Mouse (Mus musculus) macrophage (primary cell): ENCODE data around the gene Eno2. TPM values are rescaled to one million over a fixed set of nuclear protein-coding genes. Genes with fewer than 3 reads are reported as not detected.

Source experiments
- H3K27ac ChIP-seq: fragments of 350-480 bp; formaldehyde crosslinking; 2 replicates; pipeline ENCODE4 v1.9.0; 2021
- H3K36me3 ChIP-seq: fragments of 350-480 bp; formaldehyde crosslinking; 2 replicates; pipeline ENCODE4 v1.9.0; 2021; ENCODE audit errors: inconsistent target
- H3K4me3 ChIP-seq: fragments of 350-480 bp; formaldehyde crosslinking; 2 replicates; pipeline ENCODE4 v1.9.0; 2021; ENCODE audit errors: inconsistent target
- H3K79me2 ChIP-seq: fragments of 350-480 bp; formaldehyde crosslinking; 2 replicates; pipeline ENCODE4 v1.9.0; 2021; ENCODE audit errors: inconsistent target
- WGBS: methylation state at CpG from one replicate; pipeline ENCODE4 v1.1.7; 2026; ENCODE audit warnings: inconsistent platforms; ENCODE audit not compliant: missing documents; 5-methylcytosine and 5-hydroxymethylcytosine counted together
- polyA plus RNA-seq: library from polyadenylated mRNA; stranded (reverse); fragments of 250-400 nt; gene quantifications from 3 replicates; pipeline ENCODE4 v1.2.4, GENCODE M21; 2018; ENCODE audit warnings: inconsistent platforms

Eno2 gene
- polyA plus RNA-seq, 1 experiment from 2014 or later = 6.7 TPM

GRCm38 (mm10) chr6:124765951-124766350 lies 3.5 kb downstream of the Eno2 start:
- no peak overlapping the region for H3K27ac ChIP-seq
- no peaks in the 10 kb centered on the region for H3K36me3 ChIP-seq
- no peaks in the 10 kb centered on the region for H3K79me2 ChIP-seq
- no peak overlapping the region for H3K4me3 ChIP-seq
- WGBS = 98% methylated on average over 7 of the region's 7 CpGs

- Histone ChIP-seq H3K4me3 (no peak overlapping the region), H3K27ac (no peak overlapping the region), H3K36me3 (no peaks in the 10 kb centered on the region), H3K79me2 (peaks cover 16% of the 10 kb centered on the region; the same call in 1 of the 2 replicates)
- 3% methylated on average over 5 of the region's 5 CpGs for WGBS
These were observed 10.2 kb downstream of the Eno2 start for GRCm38 (mm10) chr6:124759259-124759658.

GRCm38 (mm10) chr6:124758849-124759232 lies 10.6 kb downstream of the Eno2 start:
- peaks cover 20% of the 10 kb centered on the region; the same call in 1 of the 2 replicates for H3K79me2 ChIP-seq
- no peak overlapping the region for H3K27ac ChIP-seq
- no peaks in the 10 kb centered on the region for H3K36me3 ChIP-seq
- WGBS = 59% methylated on average over 2 of the region's 2 CpGs
- no peak overlapping the region for H3K4me3 ChIP-seq

- no peak overlapping the region for H3K27ac ChIP-seq
These were observed 11.3 kb downstream of the Eno2 start for GRCm38 (mm10) chr6:124757909-124758848.

GRCm38 (mm10) chr6:124757351-124757880 lies 12.1 kb downstream of the Eno2 start:
- H3K27ac ChIP-seq = no peak overlapping the region
- peak overlapping the region; percentile 34 for H3K4me3 ChIP-seq
- 39% methylated on average over 5 of the region's 5 CpGs for WGBS

More at GRCm38 (mm10) chr6:124757909-124758848, 11.3 kb downstream of the Eno2 start:
- 82% methylated on average over 5 of the region's 5 CpGs for WGBS
- Histone ChIP-seq H3K36me3 (no peaks in the 10 kb centered on the region), H3K79me2 (peaks cover 27% of the 10 kb centered on the region; the same call in 1 of the 2 replicates), H3K4me3 (no peak overlapping the region)

GRCm38 (mm10) chr6:124756652-124757350 lies 12.7 kb downstream of the Eno2 start:
- H3K36me3 ChIP-seq = no peaks in the 10 kb centered on the region
- WGBS = 2% methylated on average over 32 of the region's 54 CpGs
- no peak overlapping the region for H3K27ac ChIP-seq

More at GRCm38 (mm10) chr6:124757351-124757880, 12.1 kb downstream of the Eno2 start:
- Histone ChIP-seq H3K36me3 (no peaks in the 10 kb centered on the region), H3K79me2 (peaks cover 34% of the 10 kb centered on the region; the same call in 1 of the 2 replicates)

GRCm38 (mm10) chr6:124755831-124756595 lies 13.5 kb downstream of the Eno2 start, which contains the start of the genes Gm45234 and Atn1:
Gene Gm45234, minus strand, starts transcription at chr6:124756021.
Gene Atn1, minus strand, starts transcription at chr6:124756524.
- Histone ChIP-seq H3K79me2 (peaks cover 48% of the 10 kb centered on the region; the same call in 1 of the 2 replicates), H3K27ac (no peak within 1 kb of the TSS), H3K4me3 (peak within 1 kb of the TSS; percentile 44), H3K36me3 (no peaks in the 10 kb centered on the region)
- 2% methylated on average over 54 of the region's 100 CpGs for WGBS

More at GRCm38 (mm10) chr6:124756652-124757350, 12.7 kb downstream of the Eno2 start:
- Histone ChIP-seq H3K4me3 (peak overlapping the region; percentile 34), H3K79me2 (peaks cover 40% of the 10 kb centered on the region; the same call in 1 of the 2 replicates)

- peak overlapping the region; percentile 44 for H3K4me3 ChIP-seq
- no peaks in the 10 kb centered on the region for H3K36me3 ChIP-seq
- WGBS = 44% methylated on average over 3 of the region's 3 CpGs
- H3K27ac ChIP-seq = no peak overlapping the region
- peaks cover 55% of the 10 kb centered on the region; the same call in 1 of the 2 replicates for H3K79me2 ChIP-seq
These were observed 14.2 kb downstream of the Eno2 start for GRCm38 (mm10) chr6:124755306-124755705.

- 96% methylated on average over 2 of the region's 2 CpGs for WGBS
- no peak overlapping the region for H3K27ac ChIP-seq
- H3K79me2 ChIP-seq = peaks cover 58% of the 10 kb centered on the region; the same call in 1 of the 2 replicates
- 0 out of 2 replicates have a peak, but pooled peaks cover 5% of the 10 kb centered on the region for H3K36me3 ChIP-seq
- H3K4me3 ChIP-seq = no peak overlapping the region
These were observed 15.6 kb downstream of the Eno2 start for GRCm38 (mm10) chr6:124753861-124754260.

GRCm38 (mm10) chr6:124750405-124750804 lies 19.1 kb downstream of the Eno2 start:
- Histone ChIP-seq H3K27ac (no peak overlapping the region), H3K79me2 (peaks cover 54% of the 10 kb centered on the region; the same call in 1 of the 2 replicates), H3K4me3 (no peak overlapping the region), H3K36me3 (0 out of 2 replicates have a peak, but pooled peaks cover 5% of the 10 kb centered on the region)
- 90% methylated on average over 8 of the region's 8 CpGs for WGBS

- Histone ChIP-seq H3K36me3 (0 out of 2 replicates have a peak, but pooled peaks cover 5% of the 10 kb centered on the region), H3K79me2 (peaks cover 19% of the 10 kb centered on the region; the same call in 1 of the 2 replicates), H3K4me3 (no peak overlapping the region), H3K27ac (no peak overlapping the region)
- WGBS = 87% methylated on average over 7 of the region's 7 CpGs
These were observed 22.5 kb downstream of the Eno2 start for GRCm38 (mm10) chr6:124746654-124747632.

GRCm38 (mm10) chr6:124746296-124746605 lies 23.2 kb downstream of the Eno2 start:
- Histone ChIP-seq H3K27ac (no peak overlapping the region), H3K79me2 (peaks cover 12% of the 10 kb centered on the region; the same call in 1 of the 2 replicates), H3K36me3 (0 out of 2 replicates have a peak, but pooled peaks cover 5% of the 10 kb centered on the region), H3K4me3 (peak overlapping the region; percentile 10; the same call in 1 of the 2 replicates)
- WGBS = 31% methylated on average over 8 of the region's 8 CpGs
